Mouse (Mus musculus) CD4-positive helper T cell, adult 2 months (primary cell): ENCODE results near the gene A4gnt.
A peak's percentile ranks its signal among the peaks of the same experiment; 100 is the strongest.

Source experiments
- DNase-seq: peaks from one replicate; pipeline ENCODE4 v3.0.0-alpha.2; 2012; ENCODE audit warnings: low read depth, missing footprints, low spot score

Gene A4gnt

GRCm38 (mm10) chr9:99632264-99632663, 20.0 kb downstream of the A4gnt start:
- no peak for DNase-seq

GRCm38 (mm10) chr9:99636776-99637175, 24.5 kb downstream of the A4gnt start:
- no peak for DNase-seq

GRCm38 (mm10) chr9:99637227-99637626, 24.9 kb downstream of the A4gnt start:
- no peak for DNase-seq

GRCm38 (mm10) chr9:99637736-99638135, 25.4 kb downstream of the A4gnt start:
- DNase-seq = no peak

- DNase-seq = no peak
Observed at GRCm38 (mm10) chr9:99639957-99640356, 27.7 kb downstream of the A4gnt start.

GRCm38 (mm10) chr9:99645416-99645815, 33.1 kb downstream of the A4gnt start:
- DNase-seq = no peak

GRCm38 (mm10) chr9:99646102-99646501, 33.8 kb downstream of the A4gnt start:
- no peak for DNase-seq

- DNase-seq = no peak
Observed at GRCm38 (mm10) chr9:99660756-99661155, 48.5 kb downstream of the A4gnt start.

- no peak for DNase-seq
Observed at GRCm38 (mm10) chr9:99661606-99662166, 49.4 kb downstream of the A4gnt start.

GRCm38 (mm10) chr9:99662406-99662805, 50.1 kb downstream of the A4gnt start:
- DNase-seq = peak; percentile 22

GRCm38 (mm10) chr9:99662887-99663286, 50.6 kb downstream of the A4gnt start:
- no peak for DNase-seq

GRCm38 (mm10) chr9:99667596-99667995, 55.3 kb downstream of the A4gnt start:
- DNase-seq = no peak

- DNase-seq = no peak
Observed at GRCm38 (mm10) chr9:99671603-99672002, 59.3 kb downstream of the A4gnt start.
